In genomic region chr10:53598821-53599220, GRCm38 (mm10) we compare ENCODE assay signal across 8 mouse cellular contexts. TPM values are rescaled to one million over a fixed set of nuclear protein-coding genes. Genes with fewer than 3 reads are reported as not detected.
DNase-seq lines count a peak whose midpoint lies in the region; ATAC-seq and TF ChIP-seq lines count a peak whose summit lies in the region.

No protein-coding gene starts in this region.

- no peak overlapping the region for H3K27ac ChIP-seq in gastrocnemius, adult 2 months
- peak overlapping the region; percentile 23; the same call in 1 of the 2 replicates for H3K27ac ChIP-seq in liver, embryonic 12.5 days

- H3K4me2 ChIP-seq in liver, embryonic 12.5 days: peak overlapping the region; percentile 70

- H3K4me1 ChIP-seq in liver, embryonic 12.5 days: peaks cover 43% of the 10 kb centered on the region

- H3K27me3 ChIP-seq in liver, embryonic 12.5 days (replicated peaks): no peaks in the 10 kb centered on the region
- no peaks in the 10 kb centered on the region for H3K27me3 ChIP-seq in splenic B cell, adult 2 months (ENCODE audit: control insufficient read depth, insufficient read depth, low read length, poor library complexity, severe bottlenecking)

- intact Hi-C loops in gastrocnemius, adult 2 months (cut with DNase I): loop anchor here (10.0 kb wide), 1 partner anchor 254 kb away; no protein-coding TSS in a partner anchor
- intact Hi-C loops in left cerebral cortex, postnatal 4 days (cut with DNase I): no loop called here

- H3K9me3 ChIP-seq in liver, embryonic 12.5 days (replicated peaks): no peaks in the 10 kb centered on the region

- no peak for TF ChIP-seq CTCF in gastrocnemius, adult 2 months (IDR thresholded peaks at IDR 0.05)

- H3K36me3 ChIP-seq in liver, embryonic 12.5 days: peaks cover 46% of the 10 kb centered on the region
- no peaks in the 10 kb centered on the region for H3K36me3 ChIP-seq in splenic B cell, adult 2 months (ENCODE audit: control insufficient read depth, insufficient read depth, low read length, poor library complexity, severe bottlenecking)

- H3K9ac ChIP-seq in liver, embryonic 12.5 days: peak overlapping the region; percentile 99

- H3K4me3 ChIP-seq in gastrocnemius, adult 2 months: peak overlapping the region; percentile 11; the same call in 1 of the 2 replicates
- H3K4me3 ChIP-seq in liver, embryonic 12.5 days: peak overlapping the region; percentile 94

- no peak for DNase-seq in gastrocnemius, adult 2 months
- no peak for DNase-seq in gastrocnemius, postnatal 25 days
- peak; percentile 76 for DNase-seq in ZHBTc4 (ENCODE audit: low read depth, low spot score)
- peak; percentile 24 for DNase-seq in splenic B cell, adult 2 months (ENCODE audit: low read depth, low spot score)
- no peak for DNase-seq in left cerebral cortex, postnatal 4 days
- no peak for DNase-seq in thymus, postnatal 36 days

- peak; percentile 38 for ATAC-seq in granulocyte monocyte progenitor cell, adult 5-6 weeks (replicated peaks; ENCODE audit: poor library complexity, severe bottlenecking)
- ATAC-seq in liver, embryonic 12.5 days: no peak

- 29% methylated on average over 5 of the region's 5 CpGs for WGBS in liver, embryonic 12.5 days (ENCODE audit: insufficient replicate concordance)

RNA-seq across cellular contexts. Expression of gene Asf1a, which starts 2.3 kb away (rescaled TPM):
- 10 to 100 TPM; 21.0 to 26.4 TPM for total RNA-seq in gastrocnemius, adult 2 months (2021)
- 10 to 100 TPM; 16.7 to 17.2 TPM for total RNA-seq in gastrocnemius, postnatal 25 days (2021)
- total RNA-seq in granulocyte monocyte progenitor cell, adult 5-6 weeks (2014; fragmentation: Nextera tagmentation): 99.2 and 116 TPM in 2 replicates
- total RNA-seq in granulocyte monocyte progenitor cell, adult 5-6 weeks (2017): 113 and 122 TPM in 2 replicates
- polyA plus RNA-seq in liver, embryonic 12.5 days (2016; fragmentation: Nextera tagmentation; extraction: Ambion mirVana): 135 and 137 TPM in 2 replicates
- total RNA-seq in left cerebral cortex, postnatal 4 days (2021): 10 to 100 TPM; 30.2 to 31.6 TPM

RNA-seq across cellular contexts. Expression of gene Mcm9, which starts 31.4 kb away (rescaled TPM):
- under 1 TPM; 0.89 to 0.92 TPM for total RNA-seq in gastrocnemius, adult 2 months (2021)
- total RNA-seq in gastrocnemius, postnatal 25 days (2021): 1 to 10 TPM; 1.3 to 1.5 TPM
- 22.4 and 23.8 TPM in 2 replicates for total RNA-seq in granulocyte monocyte progenitor cell, adult 5-6 weeks (2014; fragmentation: Nextera tagmentation)
- 10.8 and 29.0 TPM in 2 replicates for total RNA-seq in granulocyte monocyte progenitor cell, adult 5-6 weeks (2017)
- polyA plus RNA-seq in liver, embryonic 12.5 days (2016; fragmentation: Nextera tagmentation; extraction: Ambion mirVana): 7.8 and 7.9 TPM in 2 replicates
- total RNA-seq in left cerebral cortex, postnatal 4 days (2021): 1 to 10 TPM; 6.1 to 6.9 TPM

Comparison
In these comparisons a context has a peak if more than half of its experiments do, and no peak if none do; other contexts are left out.
1. DNase-seq: peak in ZHBTc4 (single experiment) and splenic B cell, adult 2 months (single experiment); none in gastrocnemius, adult 2 months (single experiment), gastrocnemius, postnatal 25 days (single experiment), left cerebral cortex, postnatal 4 days (single experiment) and thymus, postnatal 36 days (0 of 2).